Mouse (Mus musculus): ENCODE data around the gene Phc1.
A peak's percentile ranks its signal among the peaks of the same experiment; 100 is the strongest.

Phc1 gene

DNA sequence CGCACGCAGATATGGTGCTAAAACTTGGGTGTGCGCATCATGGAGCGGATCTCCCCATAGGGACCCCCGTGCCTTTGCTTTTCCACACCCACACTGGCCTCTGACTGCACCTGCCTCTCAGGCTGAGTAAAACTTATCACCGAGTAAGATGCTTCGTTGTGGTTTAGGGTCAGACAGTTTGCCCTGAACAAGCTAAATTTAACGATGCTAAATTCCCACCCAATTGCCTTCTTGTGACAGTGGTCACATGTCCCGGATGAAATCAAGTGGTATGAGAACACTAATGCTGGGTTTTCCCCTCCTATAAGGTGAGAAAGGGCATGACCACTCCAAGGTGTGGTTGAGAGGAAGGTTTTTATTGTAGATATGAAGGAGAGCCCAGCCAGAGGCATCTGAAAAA, 46.6 kb downstream of the Phc1 start:
- no peak for DNase-seq

DNA sequence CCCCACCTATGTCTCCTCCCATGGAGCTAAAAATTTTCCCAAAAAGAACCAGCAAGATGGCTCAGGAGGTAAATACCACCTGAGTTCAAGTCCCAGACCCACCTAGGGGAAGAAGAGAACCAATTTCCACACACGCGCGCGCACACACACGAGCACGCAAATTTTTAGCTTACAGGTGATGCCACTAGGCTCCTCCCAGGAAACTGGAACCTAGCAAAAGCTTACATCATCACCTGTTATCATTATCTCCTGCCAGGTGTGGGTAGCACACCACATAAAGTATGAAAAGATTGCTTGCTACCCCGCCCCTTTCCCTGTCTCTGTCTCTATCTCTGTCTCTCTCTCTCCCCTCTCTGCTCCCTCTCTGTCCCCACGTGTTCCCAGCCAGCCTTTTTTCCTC, 47.2 kb downstream of the Phc1 start:
- no peak for DNase-seq

DNA sequence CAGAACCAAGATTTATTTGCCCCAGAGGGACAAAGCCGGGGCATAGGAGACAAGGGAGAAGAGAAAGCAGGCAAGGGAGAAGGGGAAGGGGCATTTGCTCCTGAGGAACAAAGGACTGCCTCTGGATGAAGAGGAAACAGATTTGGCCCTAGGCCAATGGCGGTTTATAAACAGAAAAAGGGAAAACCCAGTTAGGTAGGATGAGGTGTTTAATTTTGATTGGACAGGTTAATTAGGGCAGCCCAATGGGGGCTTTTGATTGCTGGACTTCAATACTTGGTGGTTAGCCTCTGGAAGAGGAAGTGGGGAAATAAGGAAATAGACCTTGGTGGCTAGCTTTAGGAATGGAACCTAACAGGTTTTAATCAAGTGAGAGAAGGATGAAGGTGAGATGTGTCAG, 48.2 kb downstream of the Phc1 start:
- DNase-seq = peak; percentile 16

DNA sequence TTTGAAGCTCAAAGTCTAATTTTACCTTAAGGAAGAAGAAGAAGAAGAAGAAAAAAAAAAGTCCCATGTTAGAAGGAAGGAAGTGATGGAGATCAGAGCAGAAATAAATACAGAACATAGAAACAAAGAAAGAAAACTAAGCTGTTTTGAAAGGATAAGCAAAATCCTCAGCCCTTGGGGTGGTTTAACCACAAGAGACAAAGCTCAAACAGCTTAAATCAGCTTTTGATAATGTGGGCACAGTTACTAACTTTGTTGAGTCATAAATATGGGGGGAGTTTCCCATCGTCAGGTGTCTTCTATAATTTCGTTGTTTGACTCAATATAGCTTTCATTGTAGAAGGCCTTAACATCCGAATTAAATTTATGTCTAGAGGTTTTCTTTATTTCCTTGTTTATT, 48.6 kb downstream of the Phc1 start:
- DNase-seq = no peak

DNA sequence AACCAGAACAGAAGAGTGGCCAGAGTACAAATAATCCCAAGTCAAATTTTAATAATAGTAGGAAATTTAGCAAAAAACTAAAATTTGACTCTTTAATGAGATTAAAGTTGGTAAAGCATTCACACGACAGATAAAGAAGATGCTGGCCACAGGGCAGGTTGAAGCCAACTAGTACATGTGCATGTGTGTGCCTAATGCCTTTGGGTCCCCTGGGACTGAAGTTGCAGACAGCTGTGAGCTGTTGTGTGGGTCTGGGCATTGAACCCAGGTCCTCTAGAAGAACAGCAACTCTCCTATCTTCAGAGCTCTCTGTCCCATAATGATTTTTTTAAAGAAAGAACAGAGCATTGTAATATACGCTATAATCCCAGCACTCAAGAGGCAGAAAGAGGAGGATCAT, 49.1 kb downstream of the Phc1 start:
- no peak for DNase-seq

DNA sequence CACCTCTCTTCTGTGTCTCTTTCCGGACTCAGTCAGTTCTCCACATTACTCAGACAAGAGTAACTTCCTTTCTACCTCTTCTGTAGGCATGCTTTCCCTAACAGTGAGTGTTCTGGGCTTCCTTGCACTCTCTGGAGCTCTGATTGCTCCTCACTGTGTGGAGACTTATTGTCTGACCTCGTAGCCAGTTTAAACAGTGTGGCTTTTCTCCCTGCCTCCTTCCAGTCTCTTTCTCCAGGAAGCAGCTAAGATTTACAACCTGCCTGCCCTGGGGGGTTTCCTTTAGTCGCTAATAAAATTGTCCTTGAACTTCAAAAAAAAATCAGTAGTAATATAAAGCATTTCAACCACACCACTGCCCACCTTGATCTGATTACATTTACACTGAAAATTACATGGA, 50.1 kb downstream of the Phc1 start:
- DNase-seq = peak; percentile 12

DNA sequence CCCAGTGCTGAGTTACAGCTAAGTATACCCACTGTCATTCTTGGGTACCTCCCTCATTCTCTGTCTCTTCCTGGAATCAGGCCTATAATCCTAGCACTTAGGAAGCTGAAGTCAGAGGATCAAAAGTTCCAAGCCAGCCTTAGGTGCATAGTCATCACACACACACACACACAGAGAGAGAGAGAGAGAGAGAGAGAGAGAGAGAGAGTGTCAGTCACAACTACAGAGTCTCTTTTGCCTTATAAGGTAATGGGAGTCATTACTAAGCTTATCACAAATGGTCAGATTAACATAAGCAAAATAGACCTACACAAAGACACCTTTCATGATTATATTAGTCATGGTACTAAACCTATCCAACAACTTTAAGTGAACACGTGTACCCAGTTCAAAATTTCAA, 51.0 kb downstream of the Phc1 start:
- DNase-seq = no peak

DNA sequence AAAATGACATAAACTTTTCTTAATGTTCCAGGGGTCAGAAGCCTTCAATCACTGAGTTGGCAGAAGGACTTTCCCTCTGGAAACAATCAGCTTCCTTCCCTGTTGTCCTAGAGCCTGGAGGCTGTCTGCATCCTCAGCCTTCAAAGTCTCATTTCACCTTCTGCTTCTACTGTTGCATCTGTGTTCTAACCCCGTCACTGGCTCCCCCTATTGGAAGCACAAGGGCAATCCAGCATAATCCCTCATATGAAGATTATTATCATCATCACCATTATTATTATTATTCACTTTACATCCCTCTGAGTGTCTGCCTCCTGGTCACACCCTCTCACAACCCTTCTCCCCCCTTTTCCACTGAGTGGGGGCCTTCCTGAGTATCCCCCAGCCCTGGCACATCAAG, 52.1 kb downstream of the Phc1 start:
- no peak for DNase-seq

DNA sequence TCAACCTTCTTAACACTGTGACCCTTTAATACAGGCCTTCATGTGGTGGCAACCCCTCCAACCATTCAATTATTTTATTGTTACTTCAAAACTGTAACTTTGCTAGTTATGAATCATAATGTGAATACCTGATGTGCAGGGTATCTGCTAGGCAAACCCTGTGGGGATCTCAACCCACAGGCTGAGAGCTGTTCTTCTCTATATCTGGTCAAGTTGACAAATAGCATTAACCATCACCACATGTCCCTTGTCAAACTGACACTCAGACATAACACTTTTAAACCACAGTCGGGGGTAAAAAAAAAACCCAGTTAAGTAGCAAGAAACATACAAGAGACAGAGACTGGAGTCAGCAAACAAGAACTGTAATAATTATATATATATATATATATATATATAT, 55.5 kb downstream of the Phc1 start:
- DNase-seq = no peak

DNA sequence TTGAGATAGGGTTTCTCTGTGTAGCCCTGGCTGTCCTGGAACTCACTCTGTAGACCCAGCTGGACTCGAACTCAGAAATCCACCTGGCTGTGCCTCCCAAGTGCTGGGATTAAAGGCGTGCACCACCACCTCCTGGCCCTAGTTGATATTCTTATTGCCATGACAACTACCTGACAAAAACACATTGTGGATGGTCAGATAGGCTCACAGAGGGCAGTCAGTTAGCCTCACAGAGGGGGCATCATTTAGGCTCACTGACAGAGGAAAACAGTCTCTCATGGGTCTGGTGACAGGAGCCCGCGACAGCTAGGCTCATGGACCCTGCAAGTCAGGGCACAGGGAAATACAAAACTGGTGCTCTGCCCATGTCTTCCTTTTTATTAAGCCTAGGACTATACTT, 56.1 kb downstream of the Phc1 start:
- no peak for DNase-seq

DNA sequence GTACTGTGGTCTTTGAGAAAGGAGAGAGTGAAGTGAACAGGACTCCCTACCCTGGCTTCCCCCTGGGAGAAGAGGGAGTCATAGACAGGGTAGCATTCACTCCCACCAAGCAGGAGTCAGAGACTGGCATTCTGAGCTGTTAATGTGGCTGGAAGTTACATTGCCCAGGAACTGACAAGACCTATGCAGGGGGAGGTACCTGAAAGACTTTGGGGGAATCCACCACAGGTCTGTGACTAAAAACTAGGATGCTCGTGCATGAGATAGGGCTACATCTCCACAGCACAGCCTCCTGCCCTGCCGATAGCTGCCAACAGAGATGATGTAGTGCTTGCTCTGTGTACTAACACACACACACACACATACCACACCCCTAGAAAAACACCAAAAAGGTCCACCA, 56.9 kb downstream of the Phc1 start:
- no peak for DNase-seq

DNA sequence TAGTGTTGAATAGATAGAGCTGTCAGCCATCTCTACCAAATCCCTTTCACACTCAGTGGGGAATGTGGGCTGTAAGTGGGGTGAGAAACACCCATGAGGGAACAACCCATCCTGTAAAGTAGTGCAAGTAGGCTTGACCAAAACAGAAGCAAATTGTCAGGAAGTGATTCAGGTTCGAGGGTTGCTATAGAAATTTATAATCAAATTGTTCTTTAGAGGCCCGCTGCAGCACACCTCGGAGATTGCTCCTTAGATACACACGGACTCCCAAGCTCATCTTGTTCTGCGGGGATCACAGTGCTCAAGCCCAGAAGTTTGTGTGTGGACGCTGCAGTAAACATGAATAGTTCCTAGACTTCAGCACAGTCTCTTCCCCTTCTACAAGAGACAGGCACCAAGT, 57.6 kb downstream of the Phc1 start, which contains the start of gene Klrg1:
TSS of gene Klrg1 (minus strand) at position 101 of the 400 bp plus-strand sequence.
- DNase-seq = no peak

DNA sequence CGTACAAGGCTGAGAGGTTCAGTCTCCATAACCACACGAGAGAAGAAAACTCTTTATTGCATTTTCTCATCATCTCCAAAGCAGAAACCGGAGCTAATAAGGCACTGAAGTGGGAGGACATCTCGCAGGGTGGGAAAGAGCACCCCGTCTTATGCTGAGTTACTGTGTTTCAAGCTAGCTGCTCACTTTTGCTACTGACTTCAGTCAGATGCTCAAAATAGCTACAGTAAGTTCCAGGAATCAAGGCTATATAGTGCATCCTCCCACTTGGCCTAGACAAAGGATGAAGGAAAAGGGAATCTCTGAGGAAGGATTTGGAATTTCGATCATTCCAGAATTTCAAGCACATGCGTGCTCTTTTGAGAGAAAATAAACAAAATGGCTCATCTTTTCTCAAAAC, 63.8 kb downstream of the Phc1 start:
- no peak for DNase-seq

DNA sequence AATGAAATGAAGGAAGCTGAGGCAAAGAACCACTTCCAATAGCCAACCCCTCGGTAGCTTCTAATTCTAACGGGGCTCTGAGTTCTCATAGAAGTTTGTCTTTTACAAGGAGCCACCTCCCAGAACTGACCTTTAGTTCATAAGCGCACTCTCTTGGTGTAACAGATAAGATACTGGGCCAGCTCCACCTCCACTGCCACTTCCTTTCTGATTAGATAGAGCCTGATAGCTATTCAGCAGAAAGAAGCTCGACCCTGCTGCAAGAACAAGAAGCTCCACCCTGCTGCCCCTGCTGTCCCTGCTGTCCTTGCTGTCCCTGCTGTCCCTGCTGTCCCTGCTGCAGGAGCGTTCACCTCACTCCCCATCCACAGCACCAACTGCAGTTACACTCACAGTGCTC, 65.8 kb downstream of the Phc1 start:
- no peak for DNase-seq

DNA sequence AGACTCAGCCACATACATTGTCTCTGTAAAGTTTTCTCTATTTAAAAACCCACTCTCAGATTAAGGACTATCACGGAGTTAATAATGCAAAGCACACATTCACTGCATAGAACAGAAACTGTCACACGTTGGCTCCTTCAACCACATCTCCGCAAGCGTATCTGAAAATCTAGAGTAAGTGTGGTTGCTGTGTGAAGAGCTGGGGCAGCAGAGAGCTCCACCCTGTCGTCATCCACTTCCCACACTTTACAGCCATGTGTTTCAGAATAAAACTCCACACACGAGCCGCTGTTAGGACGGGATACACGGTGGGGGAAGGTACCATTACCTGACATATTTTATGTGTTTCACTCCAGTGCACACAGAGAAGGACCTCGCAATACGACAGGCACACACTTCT, 70.2 kb downstream of the Phc1 start:
- DNase-seq = no peak

DNA sequence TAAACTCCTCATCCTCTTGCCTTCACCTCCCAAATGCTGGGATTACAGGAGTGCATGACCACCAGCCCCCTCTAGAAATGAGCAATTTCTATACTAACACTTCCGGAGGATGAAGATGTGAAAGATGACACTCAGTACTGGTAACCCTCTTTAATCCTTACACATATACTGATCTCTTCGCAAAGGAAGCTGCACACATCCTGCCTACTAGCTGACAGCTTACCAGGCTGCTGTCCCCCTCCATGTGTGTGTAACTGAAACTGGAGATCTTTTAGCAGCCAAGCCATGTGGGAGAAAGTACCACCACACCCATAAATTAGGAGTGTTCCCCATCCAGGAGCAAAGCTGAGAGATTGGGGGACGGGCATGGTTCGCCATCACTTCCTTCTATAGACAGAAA, 71.2 kb downstream of the Phc1 start:
- no peak for DNase-seq

DNA sequence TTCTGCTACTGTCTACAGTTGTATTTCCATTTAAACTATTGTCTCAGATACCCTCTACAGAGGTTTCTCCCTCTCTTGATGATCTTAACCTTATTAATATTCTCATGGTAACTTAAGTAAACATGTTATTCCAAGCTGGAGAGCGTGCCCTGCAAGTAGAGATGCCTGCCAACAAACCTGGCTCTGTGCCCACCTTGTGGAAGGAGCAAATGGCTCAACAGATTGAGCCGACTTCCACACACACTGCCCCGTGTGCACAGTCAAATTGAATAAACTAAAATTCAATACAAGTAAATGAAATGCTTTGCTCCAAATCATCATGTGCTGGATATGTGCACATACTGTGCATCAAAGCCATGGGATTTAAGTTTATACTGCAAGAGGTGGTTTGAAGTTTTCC, 71.8 kb downstream of the Phc1 start:
- DNase-seq = peak; percentile 69
